Mouse (Mus musculus) lung, postnatal 25 days (tissue): Measurements from ENCODE around the gene Nutf2-ps1.

Experiments
- DNase-seq: peaks from one replicate; pipeline ENCODE4 v3.0.0; 2022; ENCODE audit warnings: low spot score

The Nutf2-ps1 gene

DNA sequence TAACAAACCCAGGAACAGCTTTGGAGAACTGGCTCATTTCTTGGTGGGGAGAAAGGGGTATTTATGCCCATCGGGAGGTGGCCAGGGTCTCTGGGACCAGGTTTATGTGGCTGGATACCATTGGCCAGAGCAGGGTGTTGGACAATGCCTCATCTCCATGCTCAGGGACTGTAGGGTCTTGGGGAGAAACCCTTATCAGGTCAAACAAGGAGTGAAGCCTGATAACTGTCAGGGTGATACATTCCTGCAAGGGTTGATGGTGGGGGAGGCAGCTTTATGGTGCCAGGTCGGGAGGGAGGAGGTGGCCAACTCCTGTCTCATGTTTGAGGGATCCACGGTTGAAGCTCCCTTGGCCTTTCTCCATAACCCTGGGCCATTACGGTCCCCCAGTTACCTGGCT lies 17.8 kb downstream of the Nutf2-ps1 start:
- DNase-seq = no peak

DNA sequence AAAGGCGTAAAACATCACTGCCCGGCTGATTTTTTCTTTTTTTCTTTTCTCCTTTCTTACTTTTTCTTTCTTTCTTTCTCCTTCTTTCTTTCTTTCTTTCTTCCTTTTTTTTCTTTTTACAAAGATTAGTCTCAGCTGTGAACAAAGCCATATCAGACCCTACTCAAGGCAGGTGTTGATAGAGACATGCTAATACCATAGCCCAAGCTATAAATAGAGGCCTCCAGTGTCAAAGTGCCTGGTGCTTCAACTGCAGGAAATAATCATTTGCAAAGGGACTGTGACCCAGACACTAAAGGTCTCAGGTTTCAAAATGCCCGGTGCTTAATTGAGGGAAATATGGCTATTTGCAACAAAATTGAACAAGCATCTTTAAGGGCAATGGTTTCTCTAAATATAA lies 20.3 kb downstream of the Nutf2-ps1 start:
- no peak for DNase-seq

- no peak for DNase-seq
These were observed 21.0 kb downstream of the Nutf2-ps1 start for GRCm38 (mm10) chr19:53567864-53568263.

- no peak for DNase-seq
These were observed 23.1 kb downstream of the Nutf2-ps1 start for GRCm38 (mm10) chr19:53565565-53566277.

DNA sequence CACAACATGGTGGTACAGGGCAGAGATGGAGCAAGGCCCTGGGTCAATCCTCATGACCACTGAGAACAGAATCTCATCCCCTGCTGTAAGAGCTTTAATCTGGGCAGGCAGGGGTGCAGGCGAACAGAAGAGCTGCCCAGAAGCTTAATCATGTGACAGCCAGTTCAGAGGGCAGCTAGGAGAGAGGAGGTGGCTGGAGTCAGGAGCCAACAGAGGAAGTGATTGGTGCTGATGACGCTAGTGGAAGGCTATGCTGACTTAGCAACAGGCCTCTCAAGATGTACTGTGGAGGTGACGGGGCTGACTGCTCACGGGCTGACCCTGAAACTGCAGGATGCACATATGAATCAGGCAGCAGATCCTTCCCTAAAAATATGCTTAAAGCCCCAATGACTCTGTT lies 24.7 kb downstream of the Nutf2-ps1 start:
- no peak for DNase-seq

DNA sequence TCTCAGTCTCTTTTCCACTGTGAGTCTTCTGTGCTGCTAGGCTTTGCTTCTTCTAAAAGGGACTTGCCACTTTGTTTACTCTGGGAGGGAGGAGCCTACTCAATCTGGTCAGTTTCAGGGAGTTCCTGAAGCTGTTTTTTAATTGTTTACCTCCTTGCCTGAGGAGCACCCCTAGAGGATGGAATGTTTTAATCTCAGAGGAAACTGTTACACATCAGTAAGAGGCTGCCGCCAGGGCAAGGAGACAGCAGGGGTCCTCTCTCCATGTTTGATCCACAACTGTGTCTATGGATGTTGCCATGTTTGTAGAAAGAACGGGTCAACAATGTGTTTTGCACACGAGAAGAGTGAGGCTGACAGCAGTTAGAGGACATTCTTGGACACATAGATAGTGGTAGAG lies 28.4 kb downstream of the Nutf2-ps1 start:
- DNase-seq = no peak

GRCm38 (mm10) chr19:53557267-53557936 lies 31.5 kb downstream of the Nutf2-ps1 start:
- no peak for DNase-seq

GRCm38 (mm10) chr19:53556841-53557240 lies 32.0 kb downstream of the Nutf2-ps1 start:
- DNase-seq = no peak

GRCm38 (mm10) chr19:53554981-53555616 lies 33.8 kb downstream of the Nutf2-ps1 start:
- no peak for DNase-seq

- DNase-seq = no peak
These were observed 34.5 kb downstream of the Nutf2-ps1 start for GRCm38 (mm10) chr19:53554402-53554801.

DNA sequence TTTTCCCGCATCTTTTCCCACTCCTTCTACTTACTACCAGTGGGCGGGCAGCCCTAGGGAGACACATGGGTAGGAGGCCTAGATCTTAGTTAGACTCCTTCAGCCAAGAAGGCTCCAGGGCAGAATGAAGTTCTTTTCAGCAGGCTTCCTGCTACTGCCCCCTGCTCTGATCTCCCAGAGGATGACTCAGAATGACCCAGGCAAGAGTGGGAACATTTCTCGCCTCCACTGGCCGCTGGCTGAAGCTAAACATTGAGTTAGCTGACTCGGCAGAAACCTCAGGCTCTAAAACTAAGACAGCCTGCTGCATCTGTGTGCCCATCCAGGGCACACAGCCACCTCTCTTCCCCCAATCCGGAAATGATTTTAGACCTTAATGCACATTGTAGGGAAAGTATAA lies 36.1 kb downstream of the Nutf2-ps1 start:
- no peak for DNase-seq

DNA sequence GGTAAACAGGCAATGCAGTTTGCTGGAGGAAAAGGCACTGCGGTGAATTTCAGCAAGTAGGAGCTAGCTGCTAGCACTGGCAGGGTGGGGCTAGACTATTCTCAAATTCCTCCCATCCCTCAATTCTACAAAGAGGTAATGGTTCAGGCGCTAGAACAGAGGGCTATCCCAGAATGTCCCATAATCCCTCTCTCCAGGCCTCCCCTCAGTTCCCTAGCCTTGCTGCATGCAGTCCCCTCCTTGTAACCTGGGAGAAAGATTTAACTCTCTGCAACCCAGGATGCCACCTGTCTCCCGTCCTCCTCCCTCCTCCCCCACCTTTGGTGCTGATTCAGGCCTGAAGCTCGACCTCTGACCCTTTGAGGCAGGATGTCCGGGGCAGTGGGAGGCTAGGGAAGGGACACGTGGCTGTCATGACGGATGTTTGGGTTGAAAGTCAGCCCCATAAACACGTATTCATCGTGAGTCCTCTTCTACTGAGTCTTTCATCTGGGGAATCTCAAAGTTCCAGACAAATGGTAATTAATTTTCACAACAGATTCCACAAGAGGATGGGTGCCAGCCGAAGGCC lies 36.6 kb downstream of the Nutf2-ps1 start:
- DNase-seq = no peak

DNA sequence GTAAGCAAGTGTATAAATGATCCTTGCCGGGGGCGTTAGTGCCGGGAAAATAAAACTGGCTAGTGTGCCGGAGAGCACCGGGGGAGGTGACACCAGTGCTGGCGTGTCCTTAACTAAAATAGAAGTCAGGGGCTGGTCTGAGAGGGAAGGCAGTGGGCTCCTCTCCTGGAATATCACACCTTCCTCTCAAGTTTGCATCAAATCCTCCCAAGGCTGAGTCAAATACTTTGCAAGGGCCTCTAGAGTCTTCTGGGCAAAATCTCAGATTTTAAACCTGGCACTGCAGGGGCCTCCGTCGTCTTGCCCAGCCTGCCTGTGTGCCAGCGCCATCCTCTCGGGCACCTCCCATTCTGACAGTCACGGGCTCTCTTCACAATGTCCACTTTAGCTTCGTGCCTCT lies 37.9 kb downstream of the Nutf2-ps1 start:
- DNase-seq = no peak

- no peak for DNase-seq
These were observed 41.3 kb downstream of the Nutf2-ps1 start for GRCm38 (mm10) chr19:53547597-53547996.

DNA sequence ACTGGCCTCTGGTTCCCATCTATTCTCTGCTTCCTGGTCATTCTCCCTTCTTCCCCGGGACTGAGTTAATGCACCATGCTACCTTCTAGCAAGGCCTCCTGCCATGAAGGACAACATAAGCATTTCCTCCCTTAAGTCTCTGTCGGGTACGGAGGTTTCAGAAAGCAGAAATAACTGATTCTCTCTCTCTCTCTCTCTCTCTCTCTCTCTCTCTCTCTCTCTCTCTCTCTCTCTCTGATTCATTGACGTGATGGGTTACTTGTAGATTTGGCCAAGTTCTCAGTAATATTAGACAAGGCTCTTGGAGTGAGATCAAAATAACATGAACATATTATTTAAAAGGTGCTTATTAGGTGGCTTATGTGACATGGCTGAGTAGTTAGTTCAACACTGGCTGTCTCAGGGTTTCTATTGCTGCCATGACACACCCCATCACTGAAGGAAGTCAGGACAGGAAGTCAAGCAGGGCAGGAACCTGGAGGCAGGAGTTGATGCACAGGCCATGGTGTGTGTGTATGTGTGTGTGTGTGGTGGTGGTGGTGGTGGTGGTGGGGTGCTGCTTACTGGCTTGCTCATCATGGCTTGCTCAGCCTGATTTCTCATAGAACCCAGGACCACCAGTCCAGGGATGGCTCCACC lies 43.8 kb downstream of the Nutf2-ps1 start:
- DNase-seq = no peak

GRCm38 (mm10) chr19:53543602-53544001 lies 45.3 kb downstream of the Nutf2-ps1 start:
- no peak for DNase-seq

GRCm38 (mm10) chr19:53539296-53539695 lies 49.6 kb downstream of the Nutf2-ps1 start:
- no peak for DNase-seq

GRCm38 (mm10) chr19:53538796-53539195 lies 50.1 kb downstream of the Nutf2-ps1 start:
- peak; percentile 51 for DNase-seq
